Mouse (Mus musculus) spleen, postnatal 36 days (tissue): ENCODE measurements around the gene Cdca7.

ENCODE experiments used
- DNase-seq, 2 experiments: peaks; one replicate each; pipeline ENCODE4 v3.0.0; 2022; ENCODE audit warnings: low spot score in 2 of 2, mixed read lengths in 1 of 2

The Cdca7 gene

DNA sequence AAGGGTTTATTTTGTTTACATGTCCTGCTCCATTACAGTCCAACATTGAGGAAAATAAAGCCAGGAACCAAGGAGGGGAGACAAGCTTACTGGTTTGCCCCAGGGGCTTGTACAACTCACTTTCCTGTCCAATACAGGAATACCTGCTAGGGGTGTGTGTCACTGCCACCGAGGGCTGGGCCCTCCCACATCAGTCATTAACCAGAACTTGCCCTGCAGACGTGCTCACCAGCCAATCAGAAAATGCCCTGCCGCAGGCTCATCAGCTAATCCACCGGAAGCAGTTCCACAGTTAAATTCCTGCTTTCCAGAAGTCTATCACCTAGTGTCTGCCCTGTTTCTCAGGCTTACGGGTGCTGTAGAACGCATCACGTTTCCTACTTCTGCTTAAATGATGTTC is 15.7 kb downstream of the Cdca7 start:
- DNase-seq: no peak

- no peak for DNase-seq
Measured at GRCm38 (mm10) chr2:72493039-72493438, 17.1 kb downstream of the Cdca7 start.

DNA sequence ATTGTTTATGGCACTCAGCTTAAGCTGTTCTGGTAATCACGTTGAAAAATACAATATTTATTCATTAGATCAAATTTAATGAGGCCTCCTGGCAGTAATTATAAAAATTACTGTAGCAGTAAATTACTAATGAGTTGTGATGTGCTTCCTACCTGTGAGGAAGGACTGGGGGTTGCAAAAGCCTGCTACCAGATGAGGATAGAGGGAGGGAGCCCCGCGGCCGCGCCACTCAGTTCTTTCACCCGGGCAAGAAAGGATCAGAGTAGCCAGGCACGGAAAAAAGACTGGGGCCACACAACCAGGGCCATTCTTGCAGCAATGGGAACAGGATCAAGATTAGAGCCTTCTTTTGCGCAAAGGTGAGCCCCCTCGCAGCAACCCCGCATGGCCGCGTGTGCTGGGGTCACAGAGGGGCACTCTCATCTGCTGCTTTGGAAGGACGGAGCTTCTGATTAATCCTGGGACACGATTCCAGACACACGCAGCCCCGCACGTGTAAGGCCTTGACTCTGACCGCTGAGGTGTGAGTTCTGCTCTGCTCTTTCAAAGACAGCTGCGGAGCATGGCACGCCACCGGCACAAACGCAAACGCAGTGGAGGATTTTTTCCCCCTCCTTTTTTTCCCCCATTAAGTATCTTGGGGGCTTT is 23.2 kb downstream of the Cdca7 start:
- DNase-seq: no peak

DNA sequence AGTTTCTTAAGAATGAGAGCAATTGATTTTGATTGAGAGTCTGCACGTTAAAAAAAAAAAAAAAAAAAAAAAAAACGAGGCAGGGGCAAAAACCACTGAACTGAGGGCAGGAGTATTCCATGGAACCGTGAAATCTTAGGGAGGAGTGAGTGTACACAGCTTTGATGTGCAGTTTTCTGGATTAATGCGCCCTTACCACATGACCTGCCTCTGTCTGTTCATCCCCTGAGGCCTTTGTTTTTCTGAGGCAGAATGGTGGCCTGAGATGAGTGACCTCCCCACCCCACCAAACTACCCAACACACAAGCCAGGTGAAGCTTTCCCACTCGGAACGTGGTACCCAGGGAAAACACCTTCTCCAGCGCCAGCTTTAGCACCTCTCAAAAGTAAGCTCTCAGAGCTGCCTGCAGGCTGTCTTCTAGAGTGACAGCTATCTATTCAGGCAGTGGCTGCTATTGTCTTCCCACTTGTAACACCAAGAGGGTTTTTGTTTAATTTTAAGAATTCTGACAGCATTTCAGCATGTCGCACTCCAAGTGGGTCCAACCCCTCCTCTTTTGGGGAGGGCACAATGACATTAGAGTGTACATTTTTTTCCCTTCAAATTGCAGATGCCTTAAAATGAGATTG is 23.9 kb downstream of the Cdca7 start:
- DNase-seq: no peak

DNA sequence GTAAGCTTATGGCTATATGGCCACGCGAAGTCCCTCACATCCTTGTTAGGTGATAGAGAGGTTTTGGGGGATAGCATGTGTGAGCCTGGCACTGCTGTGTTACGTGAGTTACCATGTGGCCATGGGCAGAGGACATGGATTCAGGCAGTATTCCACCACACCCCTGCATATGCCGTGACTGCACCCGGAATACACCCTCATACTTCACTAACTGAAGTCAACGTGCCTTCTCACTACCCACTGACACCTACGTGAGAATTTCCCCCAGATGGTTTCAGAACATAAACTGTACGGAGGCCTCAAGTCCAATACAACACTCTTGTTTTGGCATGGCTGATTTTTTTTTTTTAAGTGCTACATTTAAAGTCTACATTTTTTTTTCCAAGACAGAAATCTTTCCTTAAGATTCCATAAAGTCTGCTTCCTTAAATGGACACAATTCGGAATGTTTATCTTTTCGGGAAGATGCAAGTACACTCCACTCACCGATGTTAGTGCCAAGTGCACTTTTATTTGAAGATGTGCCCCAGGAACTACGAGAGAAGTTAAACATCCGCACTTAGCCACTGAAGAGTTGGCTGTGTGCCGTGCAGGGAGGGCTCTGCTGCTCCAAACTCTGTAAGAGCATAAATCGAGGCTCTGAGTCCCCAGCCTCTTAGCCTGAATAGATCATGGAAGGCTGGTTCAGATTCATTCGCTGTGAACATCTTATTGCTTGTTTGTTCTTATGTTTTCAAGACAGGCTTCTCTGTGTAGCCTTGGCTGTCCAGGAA is 26.3 kb downstream of the Cdca7 start:
- DNase-seq: no peak

DNA sequence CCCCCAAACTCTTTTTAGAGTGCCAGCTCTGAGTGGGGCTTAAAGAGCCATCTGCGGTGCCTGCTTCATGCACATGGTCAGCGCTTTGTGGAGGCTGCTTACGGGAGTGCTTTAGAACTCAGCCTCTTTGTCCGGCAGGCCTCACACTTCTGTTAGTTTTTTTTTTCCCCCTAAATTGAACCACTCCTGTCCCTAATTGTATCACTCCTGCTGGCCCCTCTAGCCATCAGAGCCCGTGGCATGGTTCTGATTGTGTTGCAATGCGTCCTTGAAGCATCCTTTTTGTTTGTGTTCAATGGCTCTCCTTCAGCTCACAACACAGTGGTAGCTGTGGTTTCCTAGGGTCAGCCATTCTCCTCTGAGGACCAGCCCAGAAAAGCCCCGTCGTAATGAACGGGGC is 27.7 kb downstream of the Cdca7 start:
- DNase-seq: no peak

- DNase-seq: no peak
Measured at GRCm38 (mm10) chr2:72507855-72508635, 32.1 kb downstream of the Cdca7 start.

GRCm38 (mm10) chr2:72508891-72509290 is 32.9 kb downstream of the Cdca7 start:
- DNase-seq: no peak

DNA sequence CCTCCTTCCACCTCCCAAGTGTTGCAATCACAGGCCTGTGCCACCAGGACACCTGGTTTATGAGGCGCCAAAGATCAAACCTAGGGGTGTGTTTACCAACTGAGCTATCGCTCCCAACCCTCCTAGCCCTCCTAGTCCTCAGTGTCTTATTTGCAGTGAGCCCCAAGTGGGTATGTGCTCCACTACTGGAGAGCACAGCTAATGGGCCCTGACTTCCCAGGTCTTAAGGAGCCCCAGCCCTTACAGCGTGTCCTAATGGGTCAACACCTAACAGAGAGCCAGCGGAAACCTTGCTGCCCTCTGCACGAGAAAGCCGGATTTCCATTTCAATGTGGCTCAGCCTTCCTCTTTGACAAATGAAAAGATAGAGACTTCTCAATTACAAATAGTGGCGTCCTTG is 39.6 kb downstream of the Cdca7 start:
- no peak for DNase-seq

DNA sequence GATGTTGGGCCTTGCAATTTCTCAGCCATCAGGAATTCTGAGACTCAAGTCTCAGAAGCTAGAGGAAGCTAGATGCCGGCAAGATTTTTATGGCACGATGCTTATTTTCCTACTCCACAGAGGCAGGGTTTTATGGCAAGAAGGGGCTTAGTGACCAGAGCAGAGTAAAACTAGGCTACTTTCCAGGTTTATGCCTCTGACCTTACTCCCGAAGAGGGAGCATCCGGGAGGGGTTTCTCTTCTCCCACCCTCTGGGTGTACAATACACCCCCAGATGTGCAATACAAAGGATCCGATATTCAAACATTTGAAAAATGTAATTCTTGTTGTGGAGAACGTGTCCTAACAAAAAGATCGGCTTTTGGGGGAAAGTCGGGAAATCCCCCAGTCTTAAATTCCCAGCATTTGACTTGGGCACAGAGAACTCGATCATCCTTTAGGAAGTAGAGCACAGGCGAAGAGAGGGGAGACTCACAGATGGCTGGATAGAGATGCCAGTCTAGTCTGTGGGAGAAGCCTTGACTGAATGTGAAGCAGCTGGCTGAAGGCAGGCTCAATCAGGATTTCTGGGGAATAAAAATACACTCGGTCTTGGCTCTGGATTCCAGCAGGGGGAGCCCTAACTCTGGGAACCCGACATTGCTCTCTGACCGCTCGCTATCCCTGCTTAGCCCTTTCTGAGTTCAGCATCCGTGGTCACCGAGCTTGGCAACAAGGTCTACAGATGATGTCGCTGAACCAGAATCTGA is 40.2 kb downstream of the Cdca7 start:
- peak in 1 of 2 experiments; percentile 11 for DNase-seq

DNA sequence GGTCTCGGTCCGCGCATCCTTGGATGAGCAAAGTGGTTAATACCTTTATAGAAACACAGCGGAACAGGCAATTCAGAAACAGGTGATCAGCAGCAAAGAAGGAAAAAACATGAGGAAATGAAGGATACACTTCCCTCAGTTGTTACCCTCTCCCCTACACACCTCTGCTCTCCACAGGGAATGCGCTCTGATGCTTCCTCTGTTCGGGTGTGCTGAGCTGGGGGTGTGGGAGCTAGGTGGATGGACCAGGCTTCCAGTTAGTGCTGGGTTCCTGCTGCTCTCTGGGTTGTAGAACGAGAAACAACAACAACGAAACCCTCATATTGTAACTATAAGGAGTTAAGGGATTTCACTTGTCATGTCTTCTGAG is 40.7 kb downstream of the Cdca7 start:
- no peak for DNase-seq

- DNase-seq: no peak
Measured at GRCm38 (mm10) chr2:72524022-72524421, 48.1 kb downstream of the Cdca7 start.

GRCm38 (mm10) chr2:72525556-72525955 is 49.6 kb downstream of the Cdca7 start:
- DNase-seq: no peak

GRCm38 (mm10) chr2:72529026-72529357 is 53.0 kb downstream of the Cdca7 start:
- DNase-seq: no peak

DNA sequence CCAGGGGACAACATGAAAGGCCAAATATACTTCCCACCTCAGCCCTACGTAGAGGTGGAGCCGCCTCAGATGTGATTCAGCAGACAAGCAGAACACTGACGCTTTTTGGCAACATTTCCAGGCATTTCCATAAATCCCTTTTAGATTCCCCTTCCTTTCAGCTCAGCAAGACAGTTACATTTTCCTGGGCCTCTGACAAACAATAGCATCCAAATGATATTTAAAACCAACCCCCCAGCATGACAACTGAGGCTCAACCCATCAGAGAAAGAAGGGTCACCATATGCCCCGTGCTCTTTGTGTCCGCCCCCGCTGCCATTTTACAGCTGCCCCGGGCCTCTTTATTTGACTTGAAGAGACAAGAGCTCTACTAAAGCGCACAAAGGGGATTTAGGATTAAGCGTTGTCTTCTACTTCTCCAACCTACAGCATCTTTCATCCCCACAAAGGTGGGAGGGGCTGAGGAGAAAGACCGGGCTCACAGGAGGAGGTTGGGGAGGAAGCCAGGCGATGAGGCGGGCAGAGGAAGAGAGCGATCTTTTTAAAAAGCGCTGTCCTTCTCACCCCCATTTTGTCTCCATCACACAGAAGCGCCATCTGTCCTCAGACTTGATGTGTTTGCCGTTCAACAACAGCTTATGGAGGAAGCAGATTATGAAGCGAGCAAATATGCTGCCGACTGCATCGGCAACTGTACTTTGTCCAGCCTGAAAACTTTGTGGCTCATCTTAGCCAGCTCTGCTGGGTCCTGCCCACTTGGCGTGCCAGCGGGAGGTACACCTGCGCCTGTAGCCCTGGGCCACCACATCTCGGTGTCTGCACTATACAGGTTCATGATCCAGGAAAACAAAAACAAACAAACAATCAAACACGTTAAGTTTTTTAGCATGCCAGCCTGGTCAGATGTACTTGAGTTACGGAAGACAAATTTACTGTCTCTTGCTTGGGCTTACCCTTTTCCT is 53.7 kb downstream of the Cdca7 start:
- DNase-seq: no peak

DNA sequence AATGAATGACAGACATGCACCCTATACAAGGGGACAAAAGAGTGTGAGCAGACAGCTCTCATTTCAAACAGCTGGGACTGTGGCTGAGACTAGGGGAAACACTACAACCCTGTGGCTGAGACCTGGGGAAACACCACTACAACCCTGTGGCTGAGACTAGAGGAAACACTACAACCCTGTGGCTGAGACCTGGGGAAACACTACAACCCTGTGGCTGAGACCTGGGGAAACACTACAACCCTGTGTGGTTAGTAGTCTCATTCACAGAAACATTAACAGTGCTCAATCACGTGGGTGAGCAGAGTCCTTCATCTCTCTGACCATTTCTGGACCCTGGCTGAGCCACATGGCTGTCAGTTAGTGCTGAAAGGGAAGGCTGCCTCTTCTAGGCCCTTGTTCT is 59.9 kb downstream of the Cdca7 start:
- DNase-seq: no peak
